Mouse (Mus musculus): ENCODE results near the gene Atg10. TPM values are rescaled to one million over a fixed set of nuclear protein-coding genes. Genes with fewer than 3 reads are reported as not detected.

Atg10 gene
- polyA plus RNA-seq, 1 experiment from 2014 or later, result 16.2 TPM

DNA sequence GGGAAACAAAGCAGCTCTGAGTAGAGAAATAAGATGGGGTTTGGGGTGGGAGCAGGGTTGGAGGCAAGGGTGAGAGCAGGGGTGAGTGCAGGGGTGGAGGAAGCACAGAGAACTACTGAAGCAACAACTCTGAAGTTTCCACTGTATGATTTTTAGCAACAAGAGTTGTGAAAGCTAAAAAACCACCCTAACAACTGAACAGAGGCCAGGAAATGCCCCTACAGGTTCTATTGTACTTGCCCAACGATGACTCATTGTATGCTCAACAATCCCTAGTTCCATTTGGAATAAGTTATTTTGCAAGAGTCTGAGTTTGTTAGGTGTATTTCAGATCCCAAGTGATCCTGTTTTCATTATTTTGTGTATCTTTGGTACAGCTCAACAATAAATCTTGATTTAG lies 182.5 kb downstream of the Atg10 start:
- no peaks in the 10 kb centered on the region for H3K36me3 ChIP-seq (ENCODE audit: control insufficient read depth, insufficient read depth, low read length)
- no peak overlapping the region for H3K4me3 ChIP-seq (ENCODE audit: low read depth, low read length)
- H3K4me1 ChIP-seq (replicated peaks; ENCODE audit: control insufficient read depth, insufficient read depth), result no peaks in the 10 kb centered on the region
- DNase-seq (ENCODE audit: low spot score), result no peak
- 53% methylated on average over 1 of the region's 1 CpGs for WGBS
- H3K9me3 ChIP-seq (ENCODE audit: control insufficient read depth, low read length), result no peaks in the 10 kb centered on the region
- no peak overlapping the region for H3K9ac ChIP-seq (ENCODE audit: low read length)
- ATAC-seq (ENCODE audit: low FRiP score, low TSS enrichment), result no peak
- TF ChIP-seq CTCF (IDR thresholded peaks at IDR 0.05; ENCODE audit: low read depth) (no peak), EP300 (optimal IDR thresholded peaks at IDR 0.05) (no peak)
- no peak overlapping the region for H3K27ac ChIP-seq (replicated peaks)
- H3K27me3 ChIP-seq (ENCODE audit: control insufficient read depth, insufficient read depth, low read length), result no peaks in the 10 kb centered on the region
- no peak overlapping the region for H3K4me2 ChIP-seq (replicated peaks; ENCODE audit: low read depth)

- ATAC-seq (ENCODE audit: low FRiP score, low TSS enrichment) (no peak), DNase-seq (ENCODE audit: low spot score) (no peak)
- TF ChIP-seq EP300 (optimal IDR thresholded peaks at IDR 0.05) (no peak), CTCF (IDR thresholded peaks at IDR 0.05; ENCODE audit: low read depth) (no peak)
- H3K9me3 ChIP-seq (ENCODE audit: control insufficient read depth, low read length), result no peaks in the 10 kb centered on the region
- no peaks in the 10 kb centered on the region for H3K27me3 ChIP-seq (ENCODE audit: control insufficient read depth, insufficient read depth, low read length)
- H3K4me1 ChIP-seq (replicated peaks; ENCODE audit: control insufficient read depth, insufficient read depth), result no peaks in the 10 kb centered on the region
- no peak overlapping the region for H3K9ac ChIP-seq (ENCODE audit: low read length)
- H3K27ac ChIP-seq (replicated peaks), result no peak overlapping the region
- H3K36me3 ChIP-seq (ENCODE audit: control insufficient read depth, insufficient read depth, low read length), result no peaks in the 10 kb centered on the region
- no peak overlapping the region for H3K4me2 ChIP-seq (replicated peaks; ENCODE audit: low read depth)
- no peak overlapping the region for H3K4me3 ChIP-seq (ENCODE audit: low read depth, low read length)
Observed at GRCm38 (mm10) chr13:91040421-91040820, 183.3 kb downstream of the Atg10 start.

- ATAC-seq (ENCODE audit: low FRiP score, low TSS enrichment) (peak; percentile 83; the same call in 1 of the 2 replicates), DNase-seq (ENCODE audit: low spot score) (peak; percentile 36)
- TF ChIP-seq CTCF (IDR thresholded peaks at IDR 0.05; ENCODE audit: low read depth), result peak; percentile 78
- no peak for TF ChIP-seq EP300 (optimal IDR thresholded peaks at IDR 0.05)
- WGBS, result 41% methylated on average over 11 of the region's 11 CpGs
- Histone ChIP-seq H3K27ac (replicated peaks) (no peak overlapping the region), H3K4me1 (replicated peaks; ENCODE audit: control insufficient read depth, insufficient read depth) (no peaks in the 10 kb centered on the region), H3K4me3 (ENCODE audit: low read depth, low read length) (no peak overlapping the region), H3K36me3 (ENCODE audit: control insufficient read depth, insufficient read depth, low read length) (no peaks in the 10 kb centered on the region), H3K9ac (ENCODE audit: low read length) (no peak overlapping the region), H3K27me3 (ENCODE audit: control insufficient read depth, insufficient read depth, low read length) (no peaks in the 10 kb centered on the region), H3K4me2 (replicated peaks; ENCODE audit: low read depth) (no peak overlapping the region), H3K9me3 (ENCODE audit: control insufficient read depth, low read length) (no peaks in the 10 kb centered on the region)
Observed at GRCm38 (mm10) chr13:91039201-91039807, 184.5 kb downstream of the Atg10 start.

- no peaks in the 10 kb centered on the region for H3K36me3 ChIP-seq (ENCODE audit: control insufficient read depth, insufficient read depth, low read length)
- no peaks in the 10 kb centered on the region for H3K9me3 ChIP-seq (ENCODE audit: control insufficient read depth, low read length)
- no peak for DNase-seq (ENCODE audit: low spot score)
- H3K4me2 ChIP-seq (replicated peaks; ENCODE audit: low read depth), result no peak overlapping the region
- H3K4me1 ChIP-seq (replicated peaks; ENCODE audit: control insufficient read depth, insufficient read depth), result no peaks in the 10 kb centered on the region
- H3K9ac ChIP-seq (ENCODE audit: low read length), result no peak overlapping the region
- TF ChIP-seq EP300 (optimal IDR thresholded peaks at IDR 0.05) (no peak), CTCF (IDR thresholded peaks at IDR 0.05; ENCODE audit: low read depth) (no peak)
- WGBS, result 55% methylated on average over 5 of the region's 5 CpGs
- H3K27ac ChIP-seq (replicated peaks), result no peak overlapping the region
- ATAC-seq (ENCODE audit: low FRiP score, low TSS enrichment), result no peak
- no peak overlapping the region for H3K4me3 ChIP-seq (ENCODE audit: low read depth, low read length)
- H3K27me3 ChIP-seq (ENCODE audit: control insufficient read depth, insufficient read depth, low read length), result no peaks in the 10 kb centered on the region
Observed at GRCm38 (mm10) chr13:91038636-91039035, 185.1 kb downstream of the Atg10 start.

GRCm38 (mm10) chr13:91038034-91038433 lies 185.7 kb downstream of the Atg10 start:
- Histone ChIP-seq H3K4me2 (replicated peaks; ENCODE audit: low read depth) (no peak overlapping the region), H3K4me3 (ENCODE audit: low read depth, low read length) (no peak overlapping the region), H3K27me3 (ENCODE audit: control insufficient read depth, insufficient read depth, low read length) (no peaks in the 10 kb centered on the region), H3K27ac (replicated peaks) (no peak overlapping the region), H3K4me1 (replicated peaks; ENCODE audit: control insufficient read depth, insufficient read depth) (no peaks in the 10 kb centered on the region), H3K36me3 (ENCODE audit: control insufficient read depth, insufficient read depth, low read length) (no peaks in the 10 kb centered on the region), H3K9me3 (ENCODE audit: control insufficient read depth, low read length) (no peaks in the 10 kb centered on the region), H3K9ac (ENCODE audit: low read length) (no peak overlapping the region)
- no peak for DNase-seq (ENCODE audit: low spot score)
- WGBS, result 87% methylated on average over 3 of the region's 3 CpGs
- ATAC-seq (ENCODE audit: low FRiP score, low TSS enrichment), result no peak
- TF ChIP-seq CTCF (IDR thresholded peaks at IDR 0.05; ENCODE audit: low read depth) (no peak), EP300 (optimal IDR thresholded peaks at IDR 0.05) (no peak)

GRCm38 (mm10) chr13:91037405-91037804 lies 186.4 kb downstream of the Atg10 start:
- DNase-seq (ENCODE audit: low spot score) (no peak), ATAC-seq (ENCODE audit: low FRiP score, low TSS enrichment) (no peak)
- whole genome bisulfite sequencing, result 88% methylated on average over 6 of the region's 6 CpGs
- Histone ChIP-seq H3K4me1 (replicated peaks; ENCODE audit: control insufficient read depth, insufficient read depth) (no peaks in the 10 kb centered on the region), H3K9me3 (ENCODE audit: control insufficient read depth, low read length) (no peaks in the 10 kb centered on the region), H3K27ac (replicated peaks) (no peak overlapping the region), H3K4me2 (replicated peaks; ENCODE audit: low read depth) (no peak overlapping the region), H3K27me3 (ENCODE audit: control insufficient read depth, insufficient read depth, low read length) (no peaks in the 10 kb centered on the region), H3K36me3 (ENCODE audit: control insufficient read depth, insufficient read depth, low read length) (no peaks in the 10 kb centered on the region), H3K4me3 (ENCODE audit: low read depth, low read length) (no peak overlapping the region), H3K9ac (ENCODE audit: low read length) (no peak overlapping the region)
- no peak for TF ChIP-seq CTCF (IDR thresholded peaks at IDR 0.05; ENCODE audit: low read depth)
- no peak for TF ChIP-seq EP300 (optimal IDR thresholded peaks at IDR 0.05)

Data from stomach, postnatal 0 days (tissue).